Mouse (Mus musculus) cerebellum, adult 18-20 months (tissue): ENCODE measurements around the gene Kcnk4.
"Not testable (repeated sequence)": the region's sequence is repeated elsewhere in the genome, so short reads cannot be mapped to it uniquely, and the experiment has no call there.

Source experiments
- DNase-seq, 2 experiments: peaks; one replicate each; pipeline ENCODE4 v3.0.0; 2021

Gene Kcnk4

GRCm38 (mm10) chr19:6913991-6914390 is 20.3 kb downstream of the Kcnk4 start:
- peak in 1 of 2 experiments; percentile 13 for DNase-seq

GRCm38 (mm10) chr19:6913036-6913435 is 21.3 kb downstream of the Kcnk4 start:
- DNase-seq: no peak

GRCm38 (mm10) chr19:6912205-6912970 is 21.9 kb downstream of the Kcnk4 start:
- DNase-seq: peak in 1 of 2 experiments; percentile 10

GRCm38 (mm10) chr19:6911101-6912074 is 22.9 kb downstream of the Kcnk4 start:
- DNase-seq: peak in 1 of 2 experiments; percentile 21

GRCm38 (mm10) chr19:6910306-6910705 is 24.0 kb downstream of the Kcnk4 start:
- peak in 1 of 2 experiments; percentile 38 for DNase-seq

- DNase-seq: peak; percentile 89 to 93
Measured at GRCm38 (mm10) chr19:6909507-6910289, 24.6 kb downstream of the Kcnk4 start, which contains the start of the genes Trmt112 and Prdx5. Gene Trmt112, plus strand, starts transcription at chr19:6909698. Gene Prdx5, minus strand, starts transcription at chr19:6910106.

GRCm38 (mm10) chr19:6909021-6909420 is 25.3 kb downstream of the Kcnk4 start:
- no peak for DNase-seq

GRCm38 (mm10) chr19:6907811-6908540 is 26.3 kb downstream of the Kcnk4 start:
- peak in 1 of 2 experiments; percentile 24 for DNase-seq

GRCm38 (mm10) chr19:6907094-6907493 is 27.2 kb downstream of the Kcnk4 start:
- DNase-seq: no peak

- peak in 1 of 2 experiments; percentile 13 for DNase-seq
Measured at GRCm38 (mm10) chr19:6906199-6906598, 28.1 kb downstream of the Kcnk4 start.

- no peak for DNase-seq
Measured at GRCm38 (mm10) chr19:6905498-6906159, 28.7 kb downstream of the Kcnk4 start.

- no peak for DNase-seq
Measured at GRCm38 (mm10) chr19:6904846-6905245, 29.5 kb downstream of the Kcnk4 start.

- no peak for DNase-seq
Measured at GRCm38 (mm10) chr19:6903031-6903430, 31.3 kb downstream of the Kcnk4 start.

- DNase-seq: no peak
Measured at GRCm38 (mm10) chr19:6899641-6900040, 34.7 kb downstream of the Kcnk4 start.

- DNase-seq: not testable (repeated sequence)
Measured at GRCm38 (mm10) chr19:6895608-6896305, 38.6 kb downstream of the Kcnk4 start.

- no peak for DNase-seq
Measured at GRCm38 (mm10) chr19:6893731-6894451, 40.4 kb downstream of the Kcnk4 start.

GRCm38 (mm10) chr19:6892512-6892911 is 41.8 kb downstream of the Kcnk4 start:
- no peak for DNase-seq

GRCm38 (mm10) chr19:6877965-6878364 is 56.4 kb downstream of the Kcnk4 start:
- no peak for DNase-seq

GRCm38 (mm10) chr19:6876799-6877198 is 57.5 kb downstream of the Kcnk4 start:
- no peak for DNase-seq

GRCm38 (mm10) chr19:6875834-6876233 is 58.5 kb downstream of the Kcnk4 start:
- DNase-seq: no peak
